Comparison of ENCODE assay signal across 8 mouse cellular contexts in genomic region chr11:87404876-87405275, GRCm38 (mm10). TPM values are rescaled to one million over a fixed set of nuclear protein-coding genes. Genes with fewer than 3 reads are reported as not detected.
DNase-seq lines count a peak whose midpoint lies in the region; ATAC-seq lines count a peak whose summit lies in the region.

Gene Rad51c, minus strand, starts transcription at chr11:87404954.
Gene Tex14, plus strand, starts transcription at chr11:87405065.

- H3K9me3 ChIP-seq in erythroblast, embryonic 14.5 days (ENCODE audit: control insufficient read depth, low read length) = no peaks in the 10 kb centered on the region
- H3K9me3 ChIP-seq in heart, embryonic 14.5 days (ENCODE audit: control insufficient read depth, low read length) = no peaks in the 10 kb centered on the region

- H3K27me3 ChIP-seq in erythroblast, embryonic 14.5 days (ENCODE audit: control insufficient read depth) = no peaks in the 10 kb centered on the region
- H3K27me3 ChIP-seq in heart, embryonic 14.5 days (ENCODE audit: control insufficient read depth, insufficient read depth, low read length) = no peaks in the 10 kb centered on the region

- H3K9ac ChIP-seq in heart, embryonic 14.5 days (ENCODE audit: low read length) = peak within 1 kb of the TSS; percentile 88

- H3K4me1 ChIP-seq in erythroblast, embryonic 14.5 days (ENCODE audit: control insufficient read depth) = peaks cover 19% of the 10 kb centered on the region
- peaks cover 4% of the 10 kb centered on the region in 2 experiments; a peak in 3 of 4 replicates for H3K4me1 ChIP-seq in heart, embryonic 14.5 days (ENCODE audit: control insufficient read depth in 2 of 2, insufficient read depth in 2 of 2, low read length in 2 of 2)

- ATAC-seq in erythroblast, adult 5-6 weeks (replicated peaks; ENCODE audit: low FRiP score, poor library complexity, severe bottlenecking) = no peak
- peak; percentile 15; the same call in 1 of the 2 replicates for ATAC-seq in heart, embryonic 14.5 days (ENCODE audit: insufficient number of reproducible peaks, insufficient read depth, low FRiP score, low read depth)

- peaks cover 21% of the 10 kb centered on the region for H3K36me3 ChIP-seq in erythroblast, embryonic 14.5 days (ENCODE audit: control insufficient read depth)
- H3K36me3 ChIP-seq in heart, embryonic 14.5 days (ENCODE audit: control insufficient read depth, insufficient read depth, low read length) = peaks cover 8% of the 10 kb centered on the region; the same call in 1 of the 2 replicates

- peak within 1 kb of the TSS; percentile 93 to 94 for H3K27ac ChIP-seq in heart, embryonic 14.5 days (replicated peaks in 1 of 2; ENCODE audit: control insufficient read depth in 1 of 2, insufficient read depth in 1 of 2, low read depth in 2 of 2, low read length in 2 of 2)

- H3K4me3 ChIP-seq in erythroblast, embryonic 14.5 days (replicated peaks) = peak within 1 kb of the TSS; percentile 76
- peak within 1 kb of the TSS; percentile 69 to 86 for H3K4me3 ChIP-seq in heart, embryonic 14.5 days (ENCODE audit: control insufficient read depth in 1 of 2, insufficient read depth in 1 of 2, low read depth in 1 of 2, low read length in 2 of 2)

- 67% methylated on average over 27 of the region's 27 CpGs for WGBS in heart, embryonic 14.5 days

- H3K4me2 ChIP-seq in heart, embryonic 14.5 days (ENCODE audit: low read length) = peak within 1 kb of the TSS; percentile 68

- DNase-seq in right cerebral cortex, adult 18-20 months = peak; percentile 21
- DNase-seq in right cerebral cortex, postnatal 25 days = no peak
- DNase-seq in liver = peak; percentile 9
- peak; percentile 19 for DNase-seq in right cerebral cortex, postnatal 14 days
- DNase-seq in B cell, adult 2 months = no peak

RNA-seq across cellular contexts. Expression of gene Rad51c, which starts in this region (rescaled TPM):
- polyA plus RNA-seq in erythroblast, embryonic 14.5 days (2012) = 0.73 and 0.96 TPM in 2 replicates
- total RNA-seq in erythroblast, adult 5-6 weeks (2015; ENCODE audit: low replicate concordance) = 0.19 and 3.8 TPM in 2 replicates
- 5.9 and 6.3 TPM in 2 replicates for total RNA-seq in erythroblast, adult 5-6 weeks (2017; ENCODE audit: low replicate concordance)
- 10.0 and 11.7 TPM in 2 replicates for polyA plus RNA-seq in heart, embryonic 14.5 days (2014; fragmentation: Nextera tagmentation; extraction: Ambion mirVana)

RNA-seq across cellular contexts. Expression of gene Tex14, which starts in this region (rescaled TPM):
- polyA plus RNA-seq in erythroblast, embryonic 14.5 days (2012) = not detected in 2 replicates
- not detected in 2 replicates for total RNA-seq in erythroblast, adult 5-6 weeks (2015; ENCODE audit: low replicate concordance)
- total RNA-seq in erythroblast, adult 5-6 weeks (2017; ENCODE audit: low replicate concordance) = 0.34 and 0.42 TPM in 2 replicates
- polyA plus RNA-seq in heart, embryonic 14.5 days (2014; fragmentation: Nextera tagmentation; extraction: Ambion mirVana) = 0.28 and 0.38 TPM in 2 replicates

Comparison
In these comparisons a context has a peak if more than half of its experiments do, and no peak if none do; other contexts are left out.
1. DNase-seq: peak in right cerebral cortex, adult 18-20 months (single experiment), liver (single experiment) and right cerebral cortex, postnatal 14 days (single experiment); none in right cerebral cortex, postnatal 25 days (single experiment) and B cell, adult 2 months (0 of 2).